In genomic region chr9:32899801-32900200, GRCm38 (mm10) we compare ENCODE assay signal across 17 mouse cellular contexts.
DNase-seq lines count a peak whose midpoint lies in the region; ATAC-seq lines count a peak whose summit lies in the region.
"Had no signal": no experiment of that assay in that cellular context is flagged by ENCODE, and none has a peak within 500 bp of the region (broad histone marks: within the 10 kb centered on the region; RNA-seq: fewer than 3 reads in every experiment).

No protein-coding gene starts in this region.

- 11% methylated on average over 4 of the region's 4 CpGs for WGBS in kidney, embryonic 14.5 days
- WGBS in kidney, embryonic 15.5 days = 18% methylated on average over 4 of the region's 4 CpGs

- H3K4me2 ChIP-seq in kidney, embryonic 14.5 days (replicated peaks; ENCODE audit: low read depth, low read length) = no peak overlapping the region
- H3K4me2 ChIP-seq in kidney, embryonic 15.5 days = no peak overlapping the region
- H3K4me2 ChIP-seq: lung, embryonic 14.5 days; midbrain, embryonic 12.5 days had no signal

- no peak overlapping the region for H3K4me3 ChIP-seq in kidney, embryonic 14.5 days (ENCODE audit: low read length)
- H3K4me3 ChIP-seq in kidney, embryonic 15.5 days (replicated peaks) = no peak overlapping the region
- H3K4me3 ChIP-seq: embryonic facial prominence, embryonic 10.5 days; layer of hippocampus, adult 2 months; midbrain, embryonic 12.5 days had no signal

- H3K27me3 ChIP-seq in kidney, embryonic 14.5 days (ENCODE audit: control insufficient read depth, insufficient read depth, low read length) = no peaks in the 10 kb centered on the region
- H3K27me3 ChIP-seq in kidney, embryonic 15.5 days = no peaks in the 10 kb centered on the region
- H3K27me3 ChIP-seq: midbrain, embryonic 12.5 days had no signal

- H3K4me1 ChIP-seq in kidney, embryonic 14.5 days (ENCODE audit: control insufficient read depth, insufficient read depth, low read length) = no peaks in the 10 kb centered on the region
- H3K4me1 ChIP-seq in kidney, embryonic 15.5 days = peaks cover 9% of the 10 kb centered on the region
- H3K4me1 ChIP-seq: midbrain, embryonic 12.5 days had no signal

- peak; percentile 64 for ATAC-seq in kidney, embryonic 14.5 days (ENCODE audit: low FRiP score, low TSS enrichment)
- no peak for ATAC-seq in kidney, embryonic 15.5 days (replicated peaks; ENCODE audit: low FRiP score)
- ATAC-seq: Patski had no signal

- H3K36me3 ChIP-seq in kidney, embryonic 14.5 days (ENCODE audit: control insufficient read depth, insufficient read depth, low read length) = no peaks in the 10 kb centered on the region
- H3K36me3 ChIP-seq in kidney, embryonic 15.5 days = no peaks in the 10 kb centered on the region
- H3K36me3 ChIP-seq: embryonic facial prominence, embryonic 10.5 days; midbrain, embryonic 12.5 days had no signal

- no peak overlapping the region for H3K27ac ChIP-seq in kidney, embryonic 14.5 days (ENCODE audit: low read depth, low read length)
- no peak overlapping the region for H3K27ac ChIP-seq in kidney, embryonic 15.5 days
- H3K27ac ChIP-seq: embryonic facial prominence, embryonic 10.5 days; layer of hippocampus, adult 2 months; midbrain, embryonic 12.5 days had no signal

- H3K9ac ChIP-seq in kidney, embryonic 14.5 days (ENCODE audit: low read depth, low read length) = no peak overlapping the region
- H3K9ac ChIP-seq in kidney, embryonic 15.5 days = no peak overlapping the region
- H3K9ac ChIP-seq: lung, embryonic 14.5 days; midbrain, embryonic 12.5 days had no signal

- H3K9me3 ChIP-seq in kidney, embryonic 14.5 days (ENCODE audit: control insufficient read depth, low read length) = no peaks in the 10 kb centered on the region
- no peaks in the 10 kb centered on the region for H3K9me3 ChIP-seq in kidney, embryonic 15.5 days (replicated peaks)
- H3K9me3 ChIP-seq: embryonic facial prominence, embryonic 10.5 days; midbrain, embryonic 12.5 days had no signal

- peak; percentile 14 for DNase-seq in gastrocnemius, adult 18-20 months (ENCODE audit: low spot score)
- DNase-seq in gastrocnemius, postnatal 25 days = no peak
- peak; percentile 12 for DNase-seq in embryo, embryonic 11 days
- peak; percentile 39 for DNase-seq in lung, postnatal 36 days
- DNase-seq in T-cell, adult 2 months (ENCODE audit: low spot score) = no peak
- DNase-seq in right cerebral cortex, adult 2 months (ENCODE audit: low spot score in 2 of 2) = no peak
- DNase-seq: adrenal gland, adult 2 months; cerebellum, adult 8-10 months; heart, postnatal 4 days; lung, embryonic 14.5 days; right cerebral cortex, postnatal 4 days had no signal

Comparison
In these comparisons a context has a peak if more than half of its experiments do, and no peak if none do; other contexts are left out.
1. DNase-seq: peak in gastrocnemius, adult 18-20 months (single experiment), embryo, embryonic 11 days (single experiment) and lung, postnatal 36 days (single experiment); none in gastrocnemius, postnatal 25 days (single experiment), T-cell, adult 2 months (single experiment) and right cerebral cortex, adult 2 months (0 of 2).